Mouse (Mus musculus): ENCODE measurements around the gene D10Wsu102e.
"Not testable (repeated sequence)": the region's sequence is repeated elsewhere in the genome, so short reads cannot be mapped to it uniquely, and the experiment has no call there.

D10Wsu102e gene

GRCm38 (mm10) chr10:83400896-83401295, 40.9 kb downstream of the D10Wsu102e start:
- DNase-seq: not testable (repeated sequence)

GRCm38 (mm10) chr10:83405031-83405430, 45.0 kb downstream of the D10Wsu102e start:
- no peak for DNase-seq

GRCm38 (mm10) chr10:83405711-83406110, 45.7 kb downstream of the D10Wsu102e start:
- no peak for DNase-seq

- no peak for DNase-seq
Observed at GRCm38 (mm10) chr10:83407141-83407540, 47.1 kb downstream of the D10Wsu102e start.

GRCm38 (mm10) chr10:83418466-83418865, 58.4 kb downstream of the D10Wsu102e start:
- not testable (repeated sequence) for DNase-seq

GRCm38 (mm10) chr10:83448582-83448981, 88.6 kb downstream of the D10Wsu102e start:
- DNase-seq: no peak

- no peak for DNase-seq
Observed at GRCm38 (mm10) chr10:83457531-83457930, 97.5 kb downstream of the D10Wsu102e start.

GRCm38 (mm10) chr10:83475226-83475625, 115.2 kb downstream of the D10Wsu102e start:
- no peak for DNase-seq

- no peak for DNase-seq
Observed at GRCm38 (mm10) chr10:83477286-83477685, 117.3 kb downstream of the D10Wsu102e start.

- no peak for DNase-seq
Observed at GRCm38 (mm10) chr10:83490506-83490905, 130.5 kb downstream of the D10Wsu102e start.

GRCm38 (mm10) chr10:83497321-83497720, 137.3 kb downstream of the D10Wsu102e start:
- DNase-seq: no peak

- DNase-seq: peak; percentile 7 to 17
Observed at GRCm38 (mm10) chr10:83508962-83509660, 149.1 kb downstream of the D10Wsu102e start.

- DNase-seq: no peak
Observed at GRCm38 (mm10) chr10:83511304-83511703, 151.3 kb downstream of the D10Wsu102e start.

- no peak for DNase-seq
Observed at GRCm38 (mm10) chr10:83513736-83514135, 153.7 kb downstream of the D10Wsu102e start.

- no peak for DNase-seq
Observed at GRCm38 (mm10) chr10:83520990-83521389, 161.0 kb downstream of the D10Wsu102e start.

- not testable (repeated sequence) for DNase-seq
Observed at GRCm38 (mm10) chr10:83524238-83524637, 164.2 kb downstream of the D10Wsu102e start.

- DNase-seq: no peak
Observed at GRCm38 (mm10) chr10:83530384-83530967, 170.5 kb downstream of the D10Wsu102e start.

- DNase-seq: peak; percentile 82 to 87
Observed at GRCm38 (mm10) chr10:83533258-83533909, 173.4 kb downstream of the D10Wsu102e start.

GRCm38 (mm10) chr10:83533910-83534283, 173.9 kb downstream of the D10Wsu102e start, which contains the start of gene Aldh1l2:
Aldh1l2 (minus strand) TSS chr10:83534140.
- DNase-seq: peak; percentile 84 to 89

- DNase-seq: no peak
Observed at GRCm38 (mm10) chr10:83536436-83536835, 176.4 kb downstream of the D10Wsu102e start.
